Mouse (Mus musculus): ENCODE results near the gene Tspan18. TPM values are rescaled to one million over a fixed set of nuclear protein-coding genes. Genes with fewer than 3 reads are reported as not detected.

Gene Tspan18
- polyA plus RNA-seq, 1 experiment from 2014 or later = 30.2 TPM

DNA sequence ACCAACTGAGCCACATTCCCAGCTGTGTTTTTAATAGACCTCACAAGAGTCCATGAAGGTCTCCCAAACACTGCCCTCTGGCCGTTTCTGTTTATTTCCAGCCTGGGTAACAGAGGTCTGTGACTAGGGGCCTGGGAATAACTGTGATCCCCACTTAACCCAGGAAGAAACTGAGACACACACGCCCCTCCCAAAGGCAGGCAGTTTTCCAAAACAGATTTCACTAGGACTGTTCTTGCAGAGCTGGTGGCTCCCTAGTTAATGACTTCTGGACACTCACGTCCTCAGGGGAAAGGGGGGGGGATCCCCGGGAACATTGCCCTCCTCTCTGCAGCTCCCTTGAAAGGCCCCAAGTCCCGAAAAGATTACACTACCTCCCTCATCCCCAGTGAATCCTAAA, 159.0 kb downstream of the Tspan18 start:
- no peak for ATAC-seq (ENCODE audit: low read depth)
- no peak overlapping the region for H3K9ac ChIP-seq (replicated peaks; ENCODE audit: low read depth, low read length)
- H3K27me3 ChIP-seq (ENCODE audit: control insufficient read depth, insufficient read depth, low read length) = no peaks in the 10 kb centered on the region
- H3K4me3 ChIP-seq (ENCODE audit: low read depth, low read length) = no peak overlapping the region
- H3K4me2 ChIP-seq (ENCODE audit: low read depth, low read length) = no peak overlapping the region
- H3K27ac ChIP-seq (ENCODE audit: low read depth, low read length) = peak overlapping the region; percentile 28
- 8% methylated on average over 5 of the region's 5 CpGs for WGBS
- no peaks in the 10 kb centered on the region for H3K9me3 ChIP-seq (ENCODE audit: control insufficient read depth, low read length)
- peaks cover 34% of the 10 kb centered on the region for H3K4me1 ChIP-seq (ENCODE audit: control insufficient read depth, insufficient read depth, low read length)
- H3K36me3 ChIP-seq (ENCODE audit: control insufficient read depth, insufficient read depth, low read length) = no peaks in the 10 kb centered on the region

DNA sequence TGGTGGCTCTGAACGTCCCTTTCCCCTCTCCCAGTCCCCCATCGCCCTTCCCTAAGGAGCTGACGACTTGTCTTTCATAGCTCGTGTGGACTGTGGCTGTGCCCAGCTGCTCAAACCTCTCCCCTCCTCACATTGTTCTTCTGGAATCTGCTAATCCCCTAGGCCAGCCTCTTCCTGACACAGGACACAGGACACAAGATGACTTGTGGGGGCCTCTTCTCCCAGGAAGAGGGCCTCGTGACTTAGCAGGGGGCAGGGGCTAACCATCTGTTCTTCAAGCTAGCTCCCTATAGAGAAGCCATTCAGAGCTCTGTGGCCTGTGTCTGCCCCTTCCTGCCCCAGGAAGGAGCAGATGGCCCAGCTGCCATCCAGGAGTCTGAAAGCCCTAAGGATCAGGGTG, 160.1 kb downstream of the Tspan18 start:
- H3K4me2 ChIP-seq (ENCODE audit: low read depth, low read length) = no peak overlapping the region
- H3K27me3 ChIP-seq (ENCODE audit: control insufficient read depth, insufficient read depth, low read length) = no peaks in the 10 kb centered on the region
- peaks cover 23% of the 10 kb centered on the region for H3K4me1 ChIP-seq (ENCODE audit: control insufficient read depth, insufficient read depth, low read length)
- ATAC-seq (ENCODE audit: low read depth) = no peak
- 14% methylated on average over 5 of the region's 5 CpGs for WGBS
- no peaks in the 10 kb centered on the region for H3K9me3 ChIP-seq (ENCODE audit: control insufficient read depth, low read length)
- H3K27ac ChIP-seq (ENCODE audit: low read depth, low read length) = no peak overlapping the region
- H3K9ac ChIP-seq (replicated peaks; ENCODE audit: low read depth, low read length) = no peak overlapping the region
- no peaks in the 10 kb centered on the region for H3K36me3 ChIP-seq (ENCODE audit: control insufficient read depth, insufficient read depth, low read length)
- H3K4me3 ChIP-seq (ENCODE audit: low read depth, low read length) = no peak overlapping the region

DNA sequence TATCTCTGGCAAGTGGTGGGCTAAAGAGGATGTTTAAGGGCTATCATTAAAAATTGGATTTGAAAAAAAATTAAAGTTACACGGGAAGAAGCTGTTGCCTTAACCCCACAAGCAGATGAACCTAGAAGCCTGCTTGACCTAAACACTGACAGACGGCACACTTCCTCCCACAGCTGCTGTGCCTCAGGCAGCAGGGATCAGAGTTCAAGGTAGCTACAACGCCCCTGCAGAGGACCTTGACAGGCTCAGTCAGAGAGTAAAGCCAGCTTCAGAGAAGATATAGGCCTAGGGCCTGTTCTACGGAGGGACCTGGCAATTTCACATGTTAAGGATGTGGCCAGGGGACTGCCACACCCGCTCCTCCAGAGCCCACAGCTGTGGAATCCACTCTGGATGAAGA, 161.8 kb downstream of the Tspan18 start:
- no peak for ATAC-seq (ENCODE audit: low read depth)
- H3K27ac ChIP-seq (ENCODE audit: low read depth, low read length) = no peak overlapping the region
- H3K4me2 ChIP-seq (ENCODE audit: low read depth, low read length) = no peak overlapping the region
- H3K9me3 ChIP-seq (ENCODE audit: control insufficient read depth, low read length) = no peaks in the 10 kb centered on the region
- H3K36me3 ChIP-seq (ENCODE audit: control insufficient read depth, insufficient read depth, low read length) = no peaks in the 10 kb centered on the region
- no peak overlapping the region for H3K4me3 ChIP-seq (ENCODE audit: low read depth, low read length)
- H3K9ac ChIP-seq (replicated peaks; ENCODE audit: low read depth, low read length) = no peak overlapping the region
- H3K27me3 ChIP-seq (ENCODE audit: control insufficient read depth, insufficient read depth, low read length) = no peaks in the 10 kb centered on the region
- H3K4me1 ChIP-seq (ENCODE audit: control insufficient read depth, insufficient read depth, low read length) = peaks cover 20% of the 10 kb centered on the region
- WGBS = 48% methylated on average over 5 of the region's 5 CpGs

DNA sequence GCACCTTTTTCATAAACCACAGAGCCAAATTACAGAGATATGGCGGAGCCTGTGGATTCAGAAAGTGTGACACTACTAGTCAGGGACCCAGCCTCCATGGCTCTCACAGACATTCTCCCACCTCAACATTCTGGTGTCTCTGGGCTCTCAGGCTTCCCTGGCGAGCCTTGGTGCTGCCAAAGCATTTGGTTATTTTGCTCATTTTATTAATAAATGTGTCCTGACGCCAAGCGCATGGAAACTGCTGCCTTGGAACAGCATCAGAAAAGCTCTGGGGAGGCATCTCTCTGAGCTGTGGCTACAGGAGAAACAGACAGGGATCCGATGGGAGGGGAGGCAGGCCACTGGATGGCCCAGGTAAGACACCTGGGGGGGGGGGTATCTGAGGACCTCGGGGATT, 162.4 kb downstream of the Tspan18 start:
- H3K4me2 ChIP-seq (ENCODE audit: low read depth, low read length) = no peak overlapping the region
- WGBS = 66% methylated on average over 6 of the region's 6 CpGs
- no peak overlapping the region for H3K4me3 ChIP-seq (ENCODE audit: low read depth, low read length)
- H3K9ac ChIP-seq (replicated peaks; ENCODE audit: low read depth, low read length) = no peak overlapping the region
- ATAC-seq (ENCODE audit: low read depth) = no peak
- no peaks in the 10 kb centered on the region for H3K27me3 ChIP-seq (ENCODE audit: control insufficient read depth, insufficient read depth, low read length)
- no peaks in the 10 kb centered on the region for H3K9me3 ChIP-seq (ENCODE audit: control insufficient read depth, low read length)
- H3K27ac ChIP-seq (ENCODE audit: low read depth, low read length) = no peak overlapping the region
- no peaks in the 10 kb centered on the region for H3K36me3 ChIP-seq (ENCODE audit: control insufficient read depth, insufficient read depth, low read length)
- H3K4me1 ChIP-seq (ENCODE audit: control insufficient read depth, insufficient read depth, low read length) = peaks cover 16% of the 10 kb centered on the region

DNA sequence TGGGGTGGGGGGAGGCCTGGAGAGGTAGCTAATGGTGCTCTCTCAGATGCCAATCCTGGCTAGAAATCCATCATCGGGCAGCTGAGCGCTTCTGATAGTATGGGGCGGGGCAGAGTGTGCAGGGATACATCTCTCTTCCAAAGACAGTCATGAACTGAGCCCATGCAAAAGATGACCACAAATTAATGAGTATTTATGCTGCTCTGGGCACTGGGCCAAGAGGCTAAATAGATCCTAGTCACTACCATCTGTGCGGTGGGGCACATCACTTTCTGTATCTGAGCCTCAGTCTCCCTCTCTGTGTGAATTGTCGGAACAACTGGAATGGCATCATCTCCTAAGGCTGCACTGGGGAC, 163.5 kb downstream of the Tspan18 start:
- Histone ChIP-seq H3K4me2 (ENCODE audit: low read depth, low read length) (no peak overlapping the region), H3K27me3 (ENCODE audit: control insufficient read depth, insufficient read depth, low read length) (no peaks in the 10 kb centered on the region), H3K4me3 (ENCODE audit: low read depth, low read length) (no peak overlapping the region), H3K4me1 (ENCODE audit: control insufficient read depth, insufficient read depth, low read length) (peaks cover 13% of the 10 kb centered on the region; the same call in 1 of the 2 replicates), H3K9ac (replicated peaks; ENCODE audit: low read depth, low read length) (no peak overlapping the region), H3K9me3 (ENCODE audit: control insufficient read depth, low read length) (no peaks in the 10 kb centered on the region), H3K36me3 (ENCODE audit: control insufficient read depth, insufficient read depth, low read length) (no peaks in the 10 kb centered on the region), H3K27ac (ENCODE audit: low read depth, low read length) (no peak overlapping the region; the same call in 1 of the 2 replicates)
- WGBS = 35% methylated on average over 5 of the region's 5 CpGs
- ATAC-seq (ENCODE audit: low read depth) = peak; percentile 60; the same call in 1 of the 2 replicates

DNA sequence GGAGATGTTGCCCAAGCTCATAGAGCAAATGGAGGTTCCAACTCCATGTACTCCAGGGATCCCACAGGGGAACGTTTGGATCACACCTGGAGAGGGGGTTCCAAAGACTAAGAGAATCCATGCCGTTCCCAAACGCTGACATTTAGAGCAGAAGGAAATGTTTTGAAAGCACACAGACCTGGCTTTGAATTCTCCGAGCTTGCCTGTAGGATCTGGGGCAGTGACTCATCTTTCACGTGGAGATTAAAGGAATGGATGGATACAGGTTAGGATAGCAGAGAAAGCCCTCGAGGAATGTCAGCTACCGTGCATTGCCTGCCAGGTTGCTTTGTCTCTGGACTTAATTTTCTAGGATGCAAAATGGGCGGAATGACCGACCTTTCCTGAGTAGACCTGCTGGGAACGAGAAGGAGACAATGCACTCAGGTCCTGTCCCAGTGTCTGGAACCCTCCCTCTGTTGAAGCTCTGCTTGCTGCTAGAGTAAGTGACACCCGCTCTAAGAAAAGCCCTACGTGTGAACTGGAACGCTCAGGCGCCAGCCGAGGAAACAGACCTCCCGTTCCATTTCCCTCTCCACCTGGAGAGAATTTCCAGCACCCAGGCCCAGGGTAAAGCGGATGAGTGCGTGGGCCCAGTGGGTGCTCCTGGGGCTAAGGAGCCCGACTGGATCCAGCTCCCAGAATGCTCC, 164.0 kb downstream of the Tspan18 start:
- Histone ChIP-seq H3K36me3 (ENCODE audit: control insufficient read depth, insufficient read depth, low read length) (no peaks in the 10 kb centered on the region), H3K4me1 (ENCODE audit: control insufficient read depth, insufficient read depth, low read length) (peaks cover 8% of the 10 kb centered on the region; the same call in 1 of the 2 replicates), H3K9ac (replicated peaks; ENCODE audit: low read depth, low read length) (no peak overlapping the region), H3K9me3 (ENCODE audit: control insufficient read depth, low read length) (no peaks in the 10 kb centered on the region), H3K27me3 (ENCODE audit: control insufficient read depth, insufficient read depth, low read length) (no peaks in the 10 kb centered on the region), H3K4me3 (ENCODE audit: low read depth, low read length) (no peak overlapping the region), H3K4me2 (ENCODE audit: low read depth, low read length) (no peak overlapping the region), H3K27ac (ENCODE audit: low read depth, low read length) (peak overlapping the region; percentile 19; the same call in 1 of the 2 replicates)
- no peak for ATAC-seq (ENCODE audit: low read depth)
- WGBS = 69% methylated on average over 19 of the region's 19 CpGs

DNA sequence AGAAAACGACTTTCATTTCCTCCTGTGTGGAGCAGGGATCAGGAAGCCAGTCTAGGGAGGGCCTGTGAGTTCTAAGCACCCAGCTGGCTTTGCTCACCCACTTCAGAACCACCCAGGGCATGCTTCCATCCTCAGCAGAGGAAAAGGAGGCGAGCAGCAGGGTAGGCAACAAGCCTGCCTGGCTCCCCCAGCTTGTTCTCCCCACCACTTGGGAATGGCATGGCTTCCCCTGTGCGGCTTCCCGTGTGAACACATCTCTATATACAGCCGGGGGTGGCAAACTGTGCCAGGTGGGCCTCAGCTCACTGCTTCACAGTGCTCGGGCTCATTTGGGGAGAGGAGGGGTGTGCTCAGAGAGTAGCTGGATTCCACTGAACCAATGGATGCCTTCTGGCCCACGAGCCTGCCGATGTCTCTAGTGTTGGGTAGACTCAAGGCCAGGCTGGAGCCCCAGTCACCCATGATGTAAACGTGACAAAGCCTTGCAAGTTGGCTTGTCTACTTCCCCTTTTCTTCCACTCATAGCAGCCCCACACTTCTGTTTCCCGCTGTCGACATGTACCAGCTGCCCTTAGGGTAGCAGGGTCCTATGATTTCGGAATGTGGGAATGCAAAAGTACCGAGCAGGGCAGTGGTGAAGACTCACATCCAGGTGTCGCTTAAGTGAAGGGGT, 167.4 kb downstream of the Tspan18 start:
- ATAC-seq (ENCODE audit: low read depth) = 0 out of 2 replicates have a peak, but pooled peaks have one; percentile 16
- 84% methylated on average over 14 of the region's 14 CpGs for WGBS
- Histone ChIP-seq H3K4me2 (ENCODE audit: low read depth, low read length) (no peak overlapping the region), H3K4me1 (ENCODE audit: control insufficient read depth, insufficient read depth, low read length) (0 out of 2 replicates have a peak, but pooled peaks cover 5% of the 10 kb centered on the region), H3K27me3 (ENCODE audit: control insufficient read depth, insufficient read depth, low read length) (no peaks in the 10 kb centered on the region), H3K9ac (replicated peaks; ENCODE audit: low read depth, low read length) (no peak overlapping the region), H3K4me3 (ENCODE audit: low read depth, low read length) (no peak overlapping the region), H3K27ac (ENCODE audit: low read depth, low read length) (no peak overlapping the region), H3K36me3 (ENCODE audit: control insufficient read depth, insufficient read depth, low read length) (no peaks in the 10 kb centered on the region), H3K9me3 (ENCODE audit: control insufficient read depth, low read length) (no peaks in the 10 kb centered on the region)

DNA sequence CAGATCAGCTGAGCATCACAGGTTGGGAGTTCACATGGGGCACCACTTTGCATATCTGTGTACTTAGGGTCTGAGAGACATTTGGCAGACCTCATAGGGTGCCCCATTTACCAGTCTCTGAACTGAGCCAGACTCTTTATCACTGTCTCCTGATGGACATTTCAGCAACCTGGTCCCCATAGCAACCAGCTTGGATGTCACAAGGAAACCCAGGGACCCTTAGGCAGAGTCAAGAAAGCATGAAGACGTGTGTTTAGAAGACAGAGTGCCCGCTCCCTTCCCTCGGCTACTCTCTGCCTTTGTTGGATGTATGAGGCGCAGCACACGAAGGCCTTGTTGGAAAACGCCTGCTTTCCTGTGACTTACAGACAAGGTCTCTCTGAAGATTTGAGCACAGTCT, 168.0 kb downstream of the Tspan18 start:
- H3K4me3 ChIP-seq (ENCODE audit: low read depth, low read length) = no peak overlapping the region
- H3K4me1 ChIP-seq (ENCODE audit: control insufficient read depth, insufficient read depth, low read length) = 0 out of 2 replicates have a peak, but pooled peaks cover 5% of the 10 kb centered on the region
- H3K27me3 ChIP-seq (ENCODE audit: control insufficient read depth, insufficient read depth, low read length) = no peaks in the 10 kb centered on the region
- no peaks in the 10 kb centered on the region for H3K36me3 ChIP-seq (ENCODE audit: control insufficient read depth, insufficient read depth, low read length)
- 71% methylated on average over 6 of the region's 6 CpGs for WGBS
- H3K4me2 ChIP-seq (ENCODE audit: low read depth, low read length) = no peak overlapping the region
- no peak overlapping the region for H3K9ac ChIP-seq (replicated peaks; ENCODE audit: low read depth, low read length)
- no peak for ATAC-seq (ENCODE audit: low read depth)
- H3K27ac ChIP-seq (ENCODE audit: low read depth, low read length) = no peak overlapping the region
- no peaks in the 10 kb centered on the region for H3K9me3 ChIP-seq (ENCODE audit: control insufficient read depth, low read length)

DNA sequence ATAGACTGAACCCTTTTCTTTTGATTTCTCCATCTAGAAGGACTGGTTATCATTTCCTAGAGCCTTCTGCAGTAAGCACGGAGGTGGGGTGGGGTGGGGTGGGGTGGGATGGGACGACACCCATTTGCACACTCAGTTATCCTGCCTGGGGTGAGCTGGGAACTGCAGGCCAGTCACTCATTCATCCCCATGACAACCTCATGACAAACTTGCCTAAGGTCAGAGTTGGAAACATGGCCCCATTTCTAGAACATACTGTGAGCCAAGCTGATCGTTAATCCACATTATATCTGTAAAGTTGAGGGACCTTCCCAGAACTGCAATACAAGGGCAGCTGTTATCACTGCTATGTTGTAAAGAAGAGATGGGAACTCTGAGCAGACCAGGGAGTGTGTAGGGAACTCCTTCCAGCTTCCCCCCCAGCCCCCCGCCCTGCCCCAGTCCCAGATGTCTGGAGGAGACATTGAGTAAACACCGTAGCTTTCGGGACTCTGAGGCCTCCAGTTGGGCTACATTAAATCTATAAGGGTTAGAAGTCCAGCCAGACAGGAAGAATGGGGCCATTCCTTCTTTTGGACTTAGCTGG, 170.5 kb downstream of the Tspan18 start:
- H3K36me3 ChIP-seq (ENCODE audit: control insufficient read depth, insufficient read depth, low read length) = no peaks in the 10 kb centered on the region
- 74% methylated on average over 6 of the region's 6 CpGs for WGBS
- H3K4me3 ChIP-seq (ENCODE audit: low read depth, low read length) = no peak overlapping the region
- no peaks in the 10 kb centered on the region for H3K27me3 ChIP-seq (ENCODE audit: control insufficient read depth, insufficient read depth, low read length)
- no peak overlapping the region for H3K9ac ChIP-seq (replicated peaks; ENCODE audit: low read depth, low read length)
- no peak for ATAC-seq (ENCODE audit: low read depth)
- H3K9me3 ChIP-seq (ENCODE audit: control insufficient read depth, low read length) = no peaks in the 10 kb centered on the region
- no peak overlapping the region for H3K27ac ChIP-seq (ENCODE audit: low read depth, low read length)
- H3K4me2 ChIP-seq (ENCODE audit: low read depth, low read length) = no peak overlapping the region
- 0 out of 2 replicates have a peak, but pooled peaks cover 5% of the 10 kb centered on the region for H3K4me1 ChIP-seq (ENCODE audit: control insufficient read depth, insufficient read depth, low read length)
